Mouse (Mus musculus) liver, embryonic 14 days (tissue): ENCODE data around the gene Olfr102. TPM values are rescaled to one million over a fixed set of nuclear protein-coding genes. Genes with fewer than 3 reads are reported as not detected.

Source experiments
- polyA plus RNA-seq: library from polyadenylated mRNA; depleted of rRNA; stranded (reverse); fragments of >200 nt; gene quantifications from 2 replicates; pipeline ENCODE4 v1.2.3, GENCODE M21; 2012; rRNA removed

Gene Olfr102
- not detected in 2 replicates for polyA plus RNA-seq

DNA sequence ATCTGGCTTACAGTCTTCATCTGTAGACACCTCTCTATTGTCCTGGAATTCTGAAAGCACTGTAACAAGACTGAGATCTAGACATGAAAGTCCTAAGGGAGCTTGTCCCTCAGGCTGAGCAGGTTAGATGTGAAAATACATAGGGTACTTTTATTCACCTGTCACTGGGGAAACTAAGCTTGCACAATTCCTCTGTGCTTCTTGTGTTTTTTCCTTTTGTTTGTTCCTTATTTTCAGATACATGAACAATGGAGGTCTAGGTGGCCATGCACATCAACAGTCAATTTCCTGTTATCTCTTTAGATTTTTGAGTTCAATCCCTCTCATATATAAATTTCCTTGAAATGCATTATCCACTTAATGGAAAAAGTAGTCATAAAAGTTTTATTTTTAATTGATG lies at the start of gene Olfr102:
Olfr102 (minus strand) TSS at position 101 of the 400 bp plus-strand sequence.

DNA sequence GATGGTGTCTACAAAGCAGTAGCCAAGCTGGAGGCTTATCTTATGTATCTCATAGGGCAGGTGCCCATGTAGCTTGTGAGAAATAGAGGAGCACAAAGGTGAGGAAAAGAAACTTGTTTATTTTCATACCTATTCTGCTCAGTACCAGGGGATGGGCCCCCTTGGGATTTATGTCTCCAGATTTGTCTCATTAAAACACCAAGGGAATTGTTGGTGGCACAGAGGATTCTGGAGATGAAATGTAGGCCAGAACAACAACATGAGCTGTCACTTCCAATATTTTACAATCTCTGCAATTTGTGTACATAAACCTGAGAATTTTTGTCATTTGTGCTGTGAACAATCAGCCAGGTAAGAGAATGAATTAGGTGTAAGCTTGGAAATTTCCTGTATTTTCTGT lies 42.4 kb upstream of the Olfr102 start, which contains the start of gene Olfr104-ps:
Olfr104-ps (plus strand) TSS at position 301 of the 400 bp plus-strand sequence.

DNA sequence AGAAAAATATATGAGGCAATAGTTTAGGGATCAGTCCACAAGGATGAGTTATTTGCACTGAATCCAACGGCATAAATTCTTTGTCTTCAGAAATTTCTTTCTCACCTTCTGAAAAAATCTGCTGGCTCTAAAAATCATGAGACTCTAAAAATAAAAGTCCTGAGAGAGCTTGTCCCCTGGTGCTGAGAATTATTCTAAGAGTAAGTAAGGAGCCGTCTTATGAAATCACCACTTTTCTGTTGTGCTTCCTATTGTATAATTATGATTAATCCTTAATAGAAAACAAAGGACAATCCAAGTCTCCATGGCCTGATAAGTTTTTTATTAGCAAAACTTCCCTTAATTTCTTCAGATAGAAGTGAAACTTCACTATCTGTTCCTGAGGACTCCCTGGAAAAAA lies 22.7 kb upstream of the Olfr102 start, which contains the start of gene Olfr103:
Olfr103 (minus strand) TSS at position 101 of the 400 bp plus-strand sequence.

DNA sequence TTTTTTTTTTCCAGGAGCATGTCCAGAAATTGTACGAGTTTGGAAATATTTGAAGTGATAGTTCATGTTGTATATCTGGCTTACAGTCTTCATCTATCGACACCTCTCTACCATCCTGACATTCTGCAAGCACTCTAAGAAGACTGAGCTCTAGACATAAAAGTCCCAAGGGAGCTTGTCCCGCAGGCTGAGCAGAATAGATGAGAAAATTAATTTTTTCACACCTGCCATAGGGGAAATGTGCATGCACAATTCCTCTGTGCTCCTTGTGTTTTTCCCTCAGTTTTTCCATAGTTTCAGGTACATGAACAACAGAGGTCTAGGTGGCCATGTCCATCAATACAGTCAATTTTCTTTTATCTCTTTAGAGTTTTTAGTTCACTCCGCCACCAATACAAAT lies 12.6 kb downstream of the Olfr102 start, which contains the start of gene Olfr101:
Olfr101 (minus strand) TSS at position 101 of the 400 bp plus-strand sequence.

DNA sequence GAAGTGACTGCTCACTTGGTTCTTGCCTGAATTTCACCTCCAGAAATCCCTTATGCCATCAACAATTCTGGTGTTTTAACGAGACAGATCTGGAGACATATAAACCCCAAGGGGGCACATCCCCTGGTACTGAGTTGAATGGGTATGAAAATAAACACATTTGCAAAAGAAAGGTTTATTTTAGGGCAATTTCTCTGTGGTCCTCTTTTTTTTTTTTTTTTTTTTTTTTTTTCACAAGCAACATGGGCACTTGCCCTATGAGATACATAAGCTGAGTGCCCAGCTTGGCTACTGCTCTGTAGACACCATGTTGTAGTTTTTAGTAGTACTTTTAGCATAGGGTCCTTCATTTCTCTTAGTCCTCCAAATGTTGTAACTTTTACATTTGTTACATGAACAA lies 33.5 kb downstream of the Olfr102 start, which contains the start of gene Olfr99:
Olfr99 (minus strand) TSS at position 101 of the 400 bp plus-strand sequence.

DNA sequence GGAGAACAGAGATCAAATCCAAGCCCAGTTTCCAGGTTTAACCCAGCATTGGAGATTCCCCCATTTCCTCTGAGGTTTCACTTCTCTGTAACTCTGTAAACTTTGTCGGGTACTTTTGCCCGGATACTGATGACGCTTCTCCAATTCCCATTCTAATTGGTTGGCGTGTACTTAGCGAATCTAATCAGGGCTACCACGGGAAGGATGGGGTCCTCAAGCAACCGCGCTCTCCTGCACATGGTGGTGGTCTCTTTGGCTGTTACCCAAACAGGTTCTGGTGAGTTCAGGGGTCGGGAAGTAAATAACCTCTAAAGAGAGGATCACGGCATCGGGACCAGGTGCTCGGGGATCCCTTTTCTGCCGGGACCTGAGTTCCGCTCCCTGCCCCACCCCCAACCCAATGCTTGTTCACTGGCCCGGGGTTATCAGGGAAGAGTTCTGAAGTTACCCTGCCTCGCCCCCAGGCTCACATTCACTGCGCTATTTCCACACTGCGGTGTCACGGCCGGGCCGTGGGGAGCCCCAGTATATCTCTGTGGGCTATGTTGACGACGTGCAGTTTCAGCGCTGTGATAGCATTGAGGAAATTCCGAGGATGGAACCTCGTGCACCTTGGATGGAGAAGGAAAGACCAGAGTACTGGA lies 46.7 kb downstream of the Olfr102 start, which contains the start of gene H2-M3:
H2-M3 (plus strand) TSS at position 163 of the 644 bp plus-strand sequence.

DNA sequence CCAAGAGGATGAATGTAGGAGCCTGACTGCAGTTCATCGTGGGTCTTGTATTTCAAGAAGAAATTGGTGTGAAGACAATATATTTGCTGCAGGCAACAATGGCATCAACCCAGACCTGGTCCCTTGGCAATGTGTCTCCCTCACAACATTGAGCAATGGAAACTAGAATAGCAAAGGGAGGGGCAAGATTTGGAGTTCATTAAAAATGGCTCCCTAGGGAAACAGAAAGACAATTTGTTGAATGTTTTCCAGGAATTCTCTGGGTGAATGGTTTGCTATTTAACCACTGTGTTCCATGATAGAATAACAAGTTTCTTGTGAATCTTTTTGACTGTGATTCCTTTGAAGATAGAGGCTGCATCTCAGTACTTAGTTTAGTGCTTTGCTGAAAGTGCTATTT lies 53.2 kb downstream of the Olfr102 start, which contains the start of gene Olfr98:
Olfr98 (minus strand) TSS at position 124 of the 400 bp plus-strand sequence.

Other genes with a start within 250 kb of the Olfr102 start
- not detected in 2 replicates for gene Olfr90, start 228.6 kb downstream of the Olfr102 start, polyA plus RNA-seq
- gene Olfr91, start 218.8 kb downstream of the Olfr102 start, polyA plus RNA-seq, result not detected in 2 replicates
- gene Olfr92, start 197.0 kb downstream of the Olfr102 start, polyA plus RNA-seq, result not detected in 2 replicates
- gene Olfr93, start 155.6 kb downstream of the Olfr102 start, polyA plus RNA-seq, result not detected in 2 replicates
- gene Ubd, start 123.2 kb downstream of the Olfr102 start, polyA plus RNA-seq, result not detected in 2 replicates
- not detected in 2 replicates for gene Olfr94, start 116.1 kb downstream of the Olfr102 start, polyA plus RNA-seq
- gene Olfr95, start 103.9 kb downstream of the Olfr102 start, polyA plus RNA-seq, result not detected in 2 replicates
- gene Olfr96, start 96.9 kb downstream of the Olfr102 start, polyA plus RNA-seq, result not detected in 2 replicates
- gene Olfr97, start 79.7 kb downstream of the Olfr102 start, polyA plus RNA-seq, result not detected in 2 replicates
- not detected in 2 replicates for gene Olfr98, start 53.3 kb downstream of the Olfr102 start, polyA plus RNA-seq
- 0.87 and 1.1 TPM in 2 replicates for gene H2-M3, start 46.8 kb downstream of the Olfr102 start, polyA plus RNA-seq
- gene Olfr99, start 33.6 kb downstream of the Olfr102 start, polyA plus RNA-seq, result not detected in 2 replicates
- not detected in 2 replicates for gene Olfr101, start 12.7 kb downstream of the Olfr102 start, polyA plus RNA-seq
- not detected in 2 replicates for gene Olfr103, start 22.6 kb upstream of the Olfr102 start, polyA plus RNA-seq
- not detected in 2 replicates for gene Olfr104-ps, start 42.5 kb upstream of the Olfr102 start, polyA plus RNA-seq
- not detected in 2 replicates for gene Olfr105-ps, start 62.0 kb upstream of the Olfr102 start, polyA plus RNA-seq
- gene Olfr106-ps, start 73.3 kb upstream of the Olfr102 start, polyA plus RNA-seq, result not detected in 2 replicates
- gene Olfr107, start 82.2 kb upstream of the Olfr102 start, polyA plus RNA-seq, result not detected in 2 replicates
- gene Olfr108, start 128.4 kb upstream of the Olfr102 start, polyA plus RNA-seq, result not detected in 2 replicates
- not detected in 2 replicates for gene Olfr109, start 141.9 kb upstream of the Olfr102 start, polyA plus RNA-seq
- gene H2-M2, start 166.5 kb upstream of the Olfr102 start, polyA plus RNA-seq, result 0.02 TPM in 1 of 2 replicates, not detected in the other
- not detected in 2 replicates for gene Olfr110, start 175.4 kb upstream of the Olfr102 start, polyA plus RNA-seq
- gene Olfr111, start 191.0 kb upstream of the Olfr102 start, polyA plus RNA-seq, result 0.03 and 0.06 TPM in 2 replicates